Mouse (Mus musculus): ENCODE measurements around the gene Prmt9. TPM values are rescaled to one million over a fixed set of nuclear protein-coding genes. Genes with fewer than 3 reads are reported as not detected.
A peak's percentile ranks its signal among the peaks of the same experiment; 100 is the strongest.

Gene Prmt9
- polyA plus RNA-seq, 1 experiment from 2014 or later, result 22.7 TPM

GRCm38 (mm10) chr8:77515201-77515600 lies 34.0 kb upstream of the Prmt9 start:
- no peak overlapping the region for H3K4me2 ChIP-seq (ENCODE audit: low read length)
- H3K9ac ChIP-seq (ENCODE audit: low read length), result no peak overlapping the region
- no peak for DNase-seq (ENCODE audit: low spot score)
- H3K9me3 ChIP-seq (replicated peaks; ENCODE audit: control insufficient read depth, low read length), result no peaks in the 10 kb centered on the region
- H3K27ac ChIP-seq (ENCODE audit: low read depth, low read length), result no peak overlapping the region
- WGBS, result 91% methylated on average over 8 of the region's 8 CpGs
- H3K36me3 ChIP-seq (ENCODE audit: control insufficient read depth, insufficient read depth, low read length), result no peaks in the 10 kb centered on the region
- no peak overlapping the region for H3K4me3 ChIP-seq (ENCODE audit: low read depth, low read length)
- H3K4me1 ChIP-seq (ENCODE audit: control insufficient read depth, insufficient read depth, low read length), result 0 out of 2 replicates have a peak, but pooled peaks cover 3% of the 10 kb centered on the region
- ATAC-seq, result no peak
- H3K27me3 ChIP-seq (replicated peaks; ENCODE audit: control insufficient read depth, insufficient read depth, low read length), result peaks cover 15% of the 10 kb centered on the region; the same call in 1 of the 2 replicates

- no peak overlapping the region for H3K9ac ChIP-seq (ENCODE audit: low read length)
- DNase-seq (ENCODE audit: low spot score) (no peak), ATAC-seq (no peak)
- H3K27ac ChIP-seq (ENCODE audit: low read depth, low read length), result no peak overlapping the region
- no peak overlapping the region for H3K4me3 ChIP-seq (ENCODE audit: low read depth, low read length)
- 0 out of 2 replicates have a peak, but pooled peaks cover 3% of the 10 kb centered on the region for H3K4me1 ChIP-seq (ENCODE audit: control insufficient read depth, insufficient read depth, low read length)
- no peaks in the 10 kb centered on the region for H3K36me3 ChIP-seq (ENCODE audit: control insufficient read depth, insufficient read depth, low read length)
- WGBS, result 81% methylated on average over 8 of the region's 8 CpGs
- no peaks in the 10 kb centered on the region for H3K9me3 ChIP-seq (replicated peaks; ENCODE audit: control insufficient read depth, low read length)
- no peak overlapping the region for H3K4me2 ChIP-seq (ENCODE audit: low read length)
- peaks cover 15% of the 10 kb centered on the region; the same call in 1 of the 2 replicates for H3K27me3 ChIP-seq (replicated peaks; ENCODE audit: control insufficient read depth, insufficient read depth, low read length)
Measured at GRCm38 (mm10) chr8:77515786-77516185, 33.4 kb upstream of the Prmt9 start.

- no peaks in the 10 kb centered on the region for H3K9me3 ChIP-seq (replicated peaks; ENCODE audit: control insufficient read depth, low read length)
- H3K27ac ChIP-seq (ENCODE audit: low read depth, low read length), result no peak overlapping the region
- H3K36me3 ChIP-seq (ENCODE audit: control insufficient read depth, insufficient read depth, low read length), result no peaks in the 10 kb centered on the region
- H3K9ac ChIP-seq (ENCODE audit: low read length), result peak overlapping the region; percentile 65
- 8% methylated on average over 10 of the region's 10 CpGs for WGBS
- H3K4me3 ChIP-seq (ENCODE audit: low read depth, low read length), result peak overlapping the region; percentile 67
- DNase-seq (ENCODE audit: low spot score), result no peak
- ATAC-seq, result no peak
- peak overlapping the region; percentile 94 for H3K4me2 ChIP-seq (ENCODE audit: low read length)
- H3K4me1 ChIP-seq (ENCODE audit: control insufficient read depth, insufficient read depth, low read length), result 0 out of 2 replicates have a peak, but pooled peaks cover 3% of the 10 kb centered on the region
- H3K27me3 ChIP-seq (replicated peaks; ENCODE audit: control insufficient read depth, insufficient read depth, low read length), result peaks cover 15% of the 10 kb centered on the region; the same call in 1 of the 2 replicates
Measured at GRCm38 (mm10) chr8:77516845-77517244, 32.4 kb upstream of the Prmt9 start.

GRCm38 (mm10) chr8:77517301-77518200 lies 31.6 kb upstream of the Prmt9 start, which contains the start of gene Arhgap10:
Gene Arhgap10 (minus strand): TSS chr8:77517953.
- H3K9ac ChIP-seq (ENCODE audit: low read length), result peak within 1 kb of the TSS; percentile 65
- peaks cover 14% of the 10 kb centered on the region; the same call in 1 of the 2 replicates for H3K27me3 ChIP-seq (replicated peaks; ENCODE audit: control insufficient read depth, insufficient read depth, low read length)
- no peaks in the 10 kb centered on the region for H3K9me3 ChIP-seq (replicated peaks; ENCODE audit: control insufficient read depth, low read length)
- H3K36me3 ChIP-seq (ENCODE audit: control insufficient read depth, insufficient read depth, low read length), result no peaks in the 10 kb centered on the region
- H3K4me3 ChIP-seq (ENCODE audit: low read depth, low read length), result peak within 1 kb of the TSS; percentile 67
- ATAC-seq, result peak; percentile 92
- 0 out of 2 replicates have a peak, but pooled peaks cover 3% of the 10 kb centered on the region for H3K4me1 ChIP-seq (ENCODE audit: control insufficient read depth, insufficient read depth, low read length)
- 0 out of 2 replicates have a peak within 1 kb of the TSS, but pooled peaks have one; percentile 44 for H3K27ac ChIP-seq (ENCODE audit: low read depth, low read length)
- under 1% methylated on average over 82 of the region's 95 CpGs for WGBS
- peak; percentile 82 for DNase-seq (ENCODE audit: low spot score)
- H3K4me2 ChIP-seq (ENCODE audit: low read length), result peak within 1 kb of the TSS; percentile 94

- ATAC-seq (peak; percentile 71), DNase-seq (ENCODE audit: low spot score) (peak; percentile 56)
- Histone ChIP-seq H3K36me3 (ENCODE audit: control insufficient read depth, insufficient read depth, low read length) (no peaks in the 10 kb centered on the region), H3K9ac (ENCODE audit: low read length) (peak overlapping the region; percentile 65), H3K27ac (ENCODE audit: low read depth, low read length) (no peak overlapping the region), H3K27me3 (replicated peaks; ENCODE audit: control insufficient read depth, insufficient read depth, low read length) (peaks cover 8% of the 10 kb centered on the region; the same call in 1 of the 2 replicates), H3K4me2 (ENCODE audit: low read length) (peak overlapping the region; percentile 94), H3K4me1 (ENCODE audit: control insufficient read depth, insufficient read depth, low read length) (0 out of 2 replicates have a peak, but pooled peaks cover 3% of the 10 kb centered on the region), H3K4me3 (ENCODE audit: low read depth, low read length) (peak overlapping the region; percentile 67), H3K9me3 (replicated peaks; ENCODE audit: control insufficient read depth, low read length) (no peaks in the 10 kb centered on the region)
- 4% methylated on average over 33 of the region's 33 CpGs for WGBS
Measured at GRCm38 (mm10) chr8:77518201-77519115, 30.7 kb upstream of the Prmt9 start.

GRCm38 (mm10) chr8:77520601-77521000 lies 28.6 kb upstream of the Prmt9 start:
- Histone ChIP-seq H3K4me1 (ENCODE audit: control insufficient read depth, insufficient read depth, low read length) (0 out of 2 replicates have a peak, but pooled peaks cover 3% of the 10 kb centered on the region), H3K27me3 (replicated peaks; ENCODE audit: control insufficient read depth, insufficient read depth, low read length) (no peaks in the 10 kb centered on the region), H3K4me2 (ENCODE audit: low read length) (no peak overlapping the region), H3K9ac (ENCODE audit: low read length) (no peak overlapping the region), H3K9me3 (replicated peaks; ENCODE audit: control insufficient read depth, low read length) (no peaks in the 10 kb centered on the region), H3K4me3 (ENCODE audit: low read depth, low read length) (no peak overlapping the region), H3K36me3 (ENCODE audit: control insufficient read depth, insufficient read depth, low read length) (no peaks in the 10 kb centered on the region), H3K27ac (ENCODE audit: low read depth, low read length) (no peak overlapping the region)
- no peak for DNase-seq (ENCODE audit: low spot score)
- whole genome bisulfite sequencing, result 94% methylated on average over 4 of the region's 4 CpGs
- no peak for ATAC-seq

GRCm38 (mm10) chr8:77521028-77521785 lies 28.0 kb upstream of the Prmt9 start:
- H3K9ac ChIP-seq (ENCODE audit: low read length), result no peak overlapping the region

GRCm38 (mm10) chr8:77522984-77523383 lies 26.2 kb upstream of the Prmt9 start:
- H3K4me3 ChIP-seq (ENCODE audit: low read depth, low read length), result no peak overlapping the region
- no peaks in the 10 kb centered on the region for H3K4me1 ChIP-seq (ENCODE audit: control insufficient read depth, insufficient read depth, low read length)
- H3K4me2 ChIP-seq (ENCODE audit: low read length), result no peak overlapping the region
- no peaks in the 10 kb centered on the region for H3K27me3 ChIP-seq (replicated peaks; ENCODE audit: control insufficient read depth, insufficient read depth, low read length)
- ATAC-seq (no peak), DNase-seq (ENCODE audit: low spot score) (no peak)
- H3K27ac ChIP-seq (ENCODE audit: low read depth, low read length), result no peak overlapping the region
- H3K36me3 ChIP-seq (ENCODE audit: control insufficient read depth, insufficient read depth, low read length), result no peaks in the 10 kb centered on the region
- no peak overlapping the region for H3K9ac ChIP-seq (ENCODE audit: low read length)
- 91% methylated on average over 8 of the region's 8 CpGs for WGBS
- no peaks in the 10 kb centered on the region for H3K9me3 ChIP-seq (replicated peaks; ENCODE audit: control insufficient read depth, low read length)

More at GRCm38 (mm10) chr8:77521028-77521785, 28.0 kb upstream of the Prmt9 start:
- H3K4me2 ChIP-seq (ENCODE audit: low read length), result no peak overlapping the region
- ATAC-seq, result no peak
- H3K36me3 ChIP-seq (ENCODE audit: control insufficient read depth, insufficient read depth, low read length), result no peaks in the 10 kb centered on the region
- no peaks in the 10 kb centered on the region for H3K9me3 ChIP-seq (replicated peaks; ENCODE audit: control insufficient read depth, low read length)
- no peak for DNase-seq (ENCODE audit: low spot score)
- no peak overlapping the region for H3K27ac ChIP-seq (ENCODE audit: low read depth, low read length)
- H3K4me1 ChIP-seq (ENCODE audit: control insufficient read depth, insufficient read depth, low read length), result 0 out of 2 replicates have a peak, but pooled peaks cover 3% of the 10 kb centered on the region
- no peak overlapping the region for H3K4me3 ChIP-seq (ENCODE audit: low read depth, low read length)
- WGBS, result 82% methylated on average over 8 of the region's 8 CpGs
- no peaks in the 10 kb centered on the region for H3K27me3 ChIP-seq (replicated peaks; ENCODE audit: control insufficient read depth, insufficient read depth, low read length)
